Mouse (Mus musculus): ENCODE data around the gene Polg2.

DNA sequence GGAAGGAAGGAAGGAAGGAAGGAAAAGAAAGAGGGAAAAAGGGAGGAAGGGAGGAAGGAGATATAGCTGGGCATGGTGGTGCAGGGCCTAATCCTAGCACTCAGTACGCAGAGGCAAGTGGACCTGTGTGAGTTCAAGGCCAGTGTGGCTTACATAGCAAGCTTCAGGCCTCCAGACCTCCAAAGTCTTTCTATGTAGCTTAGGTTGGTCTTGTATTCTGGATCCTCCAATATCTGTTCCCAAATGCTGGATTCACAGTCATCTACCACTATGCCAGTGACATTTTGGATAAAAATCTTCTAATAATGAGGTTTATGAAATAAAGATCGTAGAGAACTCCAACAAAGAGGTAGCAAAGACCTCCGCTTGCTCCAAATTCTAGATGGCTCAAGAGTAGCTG is 37.5 kb downstream of the Polg2 start:
- TF ChIP-seq CTCF (IDR thresholded peaks at IDR 0.05; ENCODE audit: low read depth, low read length) = no peak
- TF ChIP-seq POLR2A (IDR thresholded peaks at IDR 0.05; ENCODE audit: extremely low read depth, insufficient read depth, low read length) = no peak
